Mouse (Mus musculus) kidney, embryonic 15.5 days (tissue): ENCODE measurements around the gene Klhl29. TPM values are rescaled to one million over a fixed set of nuclear protein-coding genes. Genes with fewer than 3 reads are reported as not detected.

Source experiments
- ATAC-seq: fragments of 200-750 bp; cut with Nextera tagmentation; replicated peaks from 2 replicates; pipeline ENCODE4 v1.8.0; 2017; ENCODE audit warnings: moderate TSS enrichment; ENCODE audit not compliant: low FRiP score
- H3K27ac ChIP-seq: fragments of 300-500 bp; sonication (generic); 2 replicates; pipeline ENCODE4 v1.5.1; 2015; ENCODE audit warnings: mild to moderate bottlenecking, inconsistent platforms
- H3K27me3 ChIP-seq: fragments of 300-500 bp; sonication (generic); 2 replicates; pipeline ENCODE4 v1.6.1; 2015; ENCODE audit warnings: inconsistent platforms
- H3K36me3 ChIP-seq: fragments of 300-500 bp; sonication (generic); 2 replicates; pipeline ENCODE4 v1.6.1; 2015; ENCODE audit warnings: inconsistent platforms
- H3K4me1 ChIP-seq: fragments of 300-500 bp; sonication (generic); 2 replicates; pipeline ENCODE4 v1.6.1; 2015; ENCODE audit warnings: inconsistent platforms
- H3K4me2 ChIP-seq: fragments of 300-500 bp; sonication (generic); 2 replicates; pipeline ENCODE4 v1.6.1; 2015; ENCODE audit warnings: moderate library complexity, mild to moderate bottlenecking, inconsistent platforms
- H3K4me3 ChIP-seq: fragments of 300-500 bp; sonication (generic); replicated peaks from 2 replicates; pipeline ENCODE4 v1.5.1; 2015; ENCODE audit warnings: mild to moderate bottlenecking, inconsistent platforms
- H3K9ac ChIP-seq: fragments of 300-500 bp; sonication (generic); 2 replicates; pipeline ENCODE4 v1.6.1; 2015; ENCODE audit warnings: mild to moderate bottlenecking, inconsistent platforms
- H3K9me3 ChIP-seq: fragments of 300-500 bp; sonication (generic); replicated peaks from 2 replicates; pipeline ENCODE4 v1.6.1; 2016; ENCODE audit warnings: inconsistent platforms
- WGBS: fragments of 180-500 bp; shearing (Covaris S2); methylation state at CpG from one replicate; pipeline ENCODE4 v1.1.7; 2015; ENCODE audit warnings: mixed read lengths; 5-methylcytosine and 5-hydroxymethylcytosine counted together
- polyA plus RNA-seq: library from polyadenylated mRNA; unstranded; fragments of >200 nt; fragmentation: Nextera tagmentation; extraction: Ambion mirVana; gene quantifications from 2 replicates; pipeline ENCODE4 v1.2.1, GENCODE M21; 2015

Klhl29 gene
- polyA plus RNA-seq, 1 experiment from 2014 or later, result 0.64 TPM

DNA sequence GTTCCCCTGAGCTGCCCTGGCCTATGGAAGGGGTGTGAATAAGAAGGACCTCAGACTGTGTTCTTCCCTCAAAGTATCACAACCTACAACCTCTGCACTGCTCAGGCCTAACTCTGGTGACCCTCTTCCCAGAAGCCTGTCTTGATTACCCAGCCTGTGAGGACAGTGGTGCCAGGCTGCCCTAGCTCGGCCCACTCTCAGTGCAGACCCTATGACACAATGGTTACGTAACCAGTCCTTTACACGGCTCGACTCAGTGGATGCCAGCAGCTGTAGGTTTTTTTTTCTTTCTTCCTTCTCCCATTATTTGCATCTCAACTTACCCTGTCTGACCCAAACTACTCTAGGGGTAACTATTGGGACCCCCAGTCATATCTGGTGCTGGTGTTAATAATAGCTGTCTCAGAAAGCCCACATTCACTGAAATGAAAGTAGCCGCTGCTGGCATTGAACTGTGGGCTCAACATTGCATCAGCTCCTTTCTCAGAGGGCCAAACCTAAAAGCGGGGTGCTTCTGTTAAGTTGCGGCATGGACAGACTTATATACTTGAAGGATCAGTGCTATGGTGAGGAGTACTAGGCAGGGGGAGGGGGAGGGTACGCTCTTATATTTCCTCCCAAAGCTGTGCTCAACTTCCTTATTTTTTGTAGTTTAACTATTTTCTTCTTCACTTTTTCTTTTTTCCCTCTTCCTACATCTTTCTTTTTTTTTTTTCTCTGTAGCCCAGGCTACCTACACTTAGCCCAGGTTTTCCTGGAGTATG is 152.9 kb downstream of the Klhl29 start:
- ATAC-seq, result no peak
- no peak overlapping the region for H3K4me3 ChIP-seq
- 97% methylated on average over 8 of the region's 8 CpGs for WGBS

GRCm38 (mm10) chr12:5219913-5220575 is 155.4 kb downstream of the Klhl29 start:
- no peak overlapping the region for H3K9ac ChIP-seq
- H3K9me3 ChIP-seq, result no peaks in the 10 kb centered on the region
- H3K4me1 ChIP-seq, result peaks cover 20% of the 10 kb centered on the region; the same call in 1 of the 2 replicates
- no peak overlapping the region for H3K4me2 ChIP-seq
- WGBS, result 69% methylated on average over 14 of the region's 14 CpGs
- no peak for ATAC-seq
- H3K36me3 ChIP-seq, result no peaks in the 10 kb centered on the region
- H3K27ac ChIP-seq, result no peak overlapping the region
- no peak overlapping the region for H3K4me3 ChIP-seq
- H3K27me3 ChIP-seq, result no peaks in the 10 kb centered on the region

More for the DNA sequence above, 152.9 kb downstream of the Klhl29 start:
- Histone ChIP-seq H3K9me3 (no peaks in the 10 kb centered on the region), H3K27me3 (no peaks in the 10 kb centered on the region), H3K27ac (no peak overlapping the region), H3K4me1 (peaks cover 9% of the 10 kb centered on the region; the same call in 1 of the 2 replicates), H3K36me3 (no peaks in the 10 kb centered on the region), H3K4me2 (no peak overlapping the region), H3K9ac (no peak overlapping the region)

GRCm38 (mm10) chr12:5215836-5216747 is 159.4 kb downstream of the Klhl29 start:
- Histone ChIP-seq H3K36me3 (no peaks in the 10 kb centered on the region), H3K27me3 (no peaks in the 10 kb centered on the region), H3K4me1 (peaks cover 34% of the 10 kb centered on the region), H3K4me3 (no peak overlapping the region), H3K27ac (no peak overlapping the region), H3K9ac (no peak overlapping the region), H3K4me2 (no peak overlapping the region), H3K9me3 (no peaks in the 10 kb centered on the region)
- 64% methylated on average over 15 of the region's 15 CpGs for WGBS
- ATAC-seq, result no peak

DNA sequence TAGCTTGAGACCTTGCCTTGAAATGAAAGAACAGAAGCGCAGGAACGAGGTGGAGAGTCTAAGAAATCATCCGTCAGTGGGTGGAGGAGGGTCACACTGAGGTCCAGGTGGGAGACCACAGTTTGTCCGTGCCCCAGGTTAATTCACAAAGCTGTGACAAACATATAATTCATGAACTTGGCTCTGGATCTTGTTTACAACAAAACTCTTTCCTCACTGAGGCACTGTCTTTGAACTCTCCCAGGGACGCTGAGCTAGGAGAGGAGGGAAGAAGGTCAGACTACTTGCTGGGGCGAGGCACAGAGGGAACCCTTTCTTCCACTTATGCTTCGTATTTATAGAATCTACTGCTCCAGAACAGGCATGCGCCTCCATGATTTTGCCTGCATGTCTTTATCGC is 161.2 kb downstream of the Klhl29 start:
- ATAC-seq, result no peak
- Histone ChIP-seq H3K9me3 (no peaks in the 10 kb centered on the region), H3K4me3 (no peak overlapping the region), H3K27me3 (no peaks in the 10 kb centered on the region), H3K27ac (peak overlapping the region; percentile 72), H3K9ac (no peak overlapping the region), H3K4me2 (no peak overlapping the region), H3K36me3 (no peaks in the 10 kb centered on the region), H3K4me1 (peaks cover 31% of the 10 kb centered on the region)
- WGBS, result 79% methylated on average over 9 of the region's 9 CpGs

DNA sequence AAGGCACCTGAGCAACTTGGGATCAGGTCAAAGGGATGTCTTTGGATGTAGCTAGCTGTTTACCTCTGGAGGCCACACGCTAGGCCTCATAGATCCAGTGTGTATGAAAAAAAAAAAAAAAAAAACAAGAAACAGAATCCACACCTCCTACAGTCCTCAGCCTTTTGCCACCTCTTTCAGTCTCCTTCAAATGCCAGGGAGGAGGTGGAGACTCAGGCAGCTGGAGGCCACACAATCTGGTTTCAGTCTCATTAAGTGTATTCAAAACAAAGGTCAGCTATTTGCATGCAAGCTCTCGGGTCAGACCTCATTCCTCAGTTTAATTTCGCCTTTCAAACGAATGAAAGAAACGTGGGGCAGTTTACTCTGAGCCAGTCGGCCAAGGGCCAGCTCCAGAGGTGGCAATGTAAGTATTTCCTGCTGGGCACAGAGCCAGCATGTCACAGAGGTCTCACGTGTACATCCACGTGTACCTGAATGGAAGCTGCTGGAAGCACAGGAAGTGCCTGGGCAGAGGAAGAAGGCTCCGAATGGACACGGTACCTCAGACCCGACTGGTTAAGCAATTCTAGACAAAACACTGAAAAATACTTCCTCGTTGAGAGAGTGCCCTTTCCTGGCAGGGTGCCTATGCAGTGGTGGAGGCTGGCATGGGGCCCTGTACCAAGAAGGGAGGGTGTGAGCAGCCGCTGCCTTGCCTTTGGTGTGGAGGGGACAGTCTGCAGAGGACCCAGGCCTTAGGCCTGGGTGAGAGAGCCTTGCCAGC is 162.0 kb downstream of the Klhl29 start:
- ATAC-seq, result peak; percentile 69
- H3K4me3 ChIP-seq, result no peak overlapping the region
- 22% methylated on average over 13 of the region's 13 CpGs for WGBS
- peaks cover 31% of the 10 kb centered on the region for H3K4me1 ChIP-seq
- H3K4me2 ChIP-seq, result no peak overlapping the region
- peak overlapping the region; percentile 72 for H3K27ac ChIP-seq
- H3K27me3 ChIP-seq, result no peaks in the 10 kb centered on the region
- no peaks in the 10 kb centered on the region for H3K36me3 ChIP-seq
- H3K9me3 ChIP-seq, result no peaks in the 10 kb centered on the region
- H3K9ac ChIP-seq, result no peak overlapping the region

DNA sequence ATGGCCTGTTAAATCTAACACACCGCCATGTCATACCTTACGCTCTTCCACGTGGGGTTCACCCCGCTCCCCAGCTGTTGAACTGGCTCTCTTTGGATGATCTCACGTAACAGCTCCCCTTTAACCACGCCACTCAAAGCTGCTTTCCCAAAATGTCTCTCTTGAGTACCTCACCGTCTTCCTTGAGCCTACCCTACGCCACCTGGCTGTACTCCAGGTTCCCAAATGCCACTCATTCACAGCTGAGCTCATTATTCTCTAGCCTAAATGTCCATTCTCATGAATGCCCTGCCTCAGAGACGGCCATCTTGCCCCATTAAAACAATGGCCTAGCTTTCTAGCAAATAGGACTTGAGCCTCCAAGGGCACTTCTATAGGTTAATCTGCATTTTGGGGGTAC is 163.6 kb downstream of the Klhl29 start:
- no peaks in the 10 kb centered on the region for H3K27me3 ChIP-seq
- H3K27ac ChIP-seq, result no peak overlapping the region
- no peak overlapping the region for H3K9ac ChIP-seq
- H3K4me3 ChIP-seq, result no peak overlapping the region
- no peak for ATAC-seq
- no peaks in the 10 kb centered on the region for H3K9me3 ChIP-seq
- peaks cover 31% of the 10 kb centered on the region for H3K4me1 ChIP-seq
- H3K4me2 ChIP-seq, result no peak overlapping the region
- no peaks in the 10 kb centered on the region for H3K36me3 ChIP-seq
- WGBS, result 90% methylated on average over 9 of the region's 9 CpGs

- no peak for ATAC-seq
- Histone ChIP-seq H3K4me1 (peaks cover 24% of the 10 kb centered on the region), H3K4me2 (no peak overlapping the region), H3K27me3 (no peaks in the 10 kb centered on the region), H3K9ac (no peak overlapping the region), H3K27ac (no peak overlapping the region), H3K9me3 (no peaks in the 10 kb centered on the region), H3K4me3 (no peak overlapping the region), H3K36me3 (no peaks in the 10 kb centered on the region)
- 64% methylated on average over 9 of the region's 9 CpGs for WGBS
Measured at GRCm38 (mm10) chr12:5210786-5211185, 164.7 kb downstream of the Klhl29 start.

- WGBS, result 86% methylated on average over 17 of the region's 17 CpGs
- Histone ChIP-seq H3K9me3 (no peaks in the 10 kb centered on the region), H3K4me2 (no peak overlapping the region), H3K36me3 (no peaks in the 10 kb centered on the region), H3K9ac (no peak overlapping the region), H3K27ac (no peak overlapping the region), H3K4me1 (peaks cover 22% of the 10 kb centered on the region), H3K4me3 (no peak overlapping the region), H3K27me3 (no peaks in the 10 kb centered on the region)
- no peak for ATAC-seq
Measured at GRCm38 (mm10) chr12:5207941-5208905, 167.3 kb downstream of the Klhl29 start.

- H3K4me1 ChIP-seq, result peaks cover 16% of the 10 kb centered on the region
- H3K9me3 ChIP-seq, result no peaks in the 10 kb centered on the region
- H3K36me3 ChIP-seq, result no peaks in the 10 kb centered on the region
- no peak overlapping the region for H3K9ac ChIP-seq
- no peak overlapping the region for H3K4me3 ChIP-seq
- WGBS, result 93% methylated on average over 4 of the region's 4 CpGs
- no peak for ATAC-seq
- H3K4me2 ChIP-seq, result no peak overlapping the region
- no peak overlapping the region for H3K27ac ChIP-seq
- H3K27me3 ChIP-seq, result no peaks in the 10 kb centered on the region
Measured at GRCm38 (mm10) chr12:5207172-5207571, 168.3 kb downstream of the Klhl29 start.

DNA sequence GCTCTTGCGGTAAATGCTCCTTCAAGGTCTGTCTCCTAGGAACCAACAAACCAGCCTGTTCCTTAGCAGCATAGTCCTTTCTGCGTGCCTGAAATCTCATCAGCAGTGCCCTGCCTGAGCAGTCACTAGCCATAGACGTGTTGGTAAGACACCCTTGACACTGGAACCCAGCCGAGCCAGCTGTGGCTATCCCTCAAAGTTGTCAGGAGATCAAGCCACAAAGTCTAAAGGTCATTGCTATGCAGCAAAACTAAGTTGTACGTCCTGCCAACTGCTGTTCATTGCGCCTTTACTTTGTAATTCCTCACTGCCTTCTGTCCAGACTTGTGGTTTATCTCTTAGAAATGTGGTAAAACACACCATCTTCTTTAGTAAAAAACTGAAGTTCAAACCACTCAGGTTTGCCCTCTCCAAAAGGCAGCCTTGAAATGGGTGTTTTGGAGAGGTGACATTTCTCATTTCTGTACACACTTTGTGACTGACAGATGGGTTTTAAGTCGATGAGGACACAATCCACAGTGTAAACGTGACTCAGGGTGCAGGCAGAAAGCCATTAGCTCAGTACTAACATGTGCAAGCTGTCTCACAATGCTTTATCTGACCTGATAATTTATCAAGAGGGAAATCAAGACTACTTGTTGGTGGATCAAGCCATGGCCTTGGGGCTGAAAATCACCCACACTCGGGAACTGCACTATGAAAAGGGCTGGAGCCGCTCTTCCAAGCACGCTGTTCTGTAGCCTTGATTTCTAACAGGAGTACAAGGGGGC is 171.2 kb downstream of the Klhl29 start:
- H3K4me2 ChIP-seq, result no peak overlapping the region
- H3K4me3 ChIP-seq, result no peak overlapping the region
- WGBS, result 59% methylated on average over 11 of the region's 11 CpGs
- no peak for ATAC-seq
- H3K27ac ChIP-seq, result no peak overlapping the region
- no peaks in the 10 kb centered on the region for H3K9me3 ChIP-seq
- peaks cover 16% of the 10 kb centered on the region for H3K4me1 ChIP-seq
- no peaks in the 10 kb centered on the region for H3K27me3 ChIP-seq
- no peaks in the 10 kb centered on the region for H3K36me3 ChIP-seq
- H3K9ac ChIP-seq, result no peak overlapping the region
